Mouse (Mus musculus) hindbrain, embryonic 15.5 days (tissue): Measurements from ENCODE around the gene Miga1. TPM values are rescaled to one million over a fixed set of nuclear protein-coding genes. Genes with fewer than 3 reads are reported as not detected.
A peak's percentile ranks its signal among the peaks of the same experiment; 100 is the strongest.
"Not testable (repeated sequence)": the region's sequence is repeated elsewhere in the genome, so short reads cannot be mapped to it uniquely, and the experiment has no call there.

ENCODE experiments used
- ATAC-seq: fragments of 200-750 bp; cut with Nextera tagmentation; 2 replicates; pipeline ENCODE4 v1.8.0; 2017; ENCODE audit warnings: low read depth, moderate number of reproducible peaks, moderate TSS enrichment; ENCODE audit not compliant: low FRiP score
- H3K27ac ChIP-seq: fragments of 300-500 bp; sonication (generic); replicated peaks from 2 replicates; pipeline ENCODE4 v1.5.1; 2015; ENCODE audit warnings: mild to moderate bottlenecking, inconsistent platforms
- H3K27me3 ChIP-seq: fragments of 300-500 bp; sonication (generic); 2 replicates; pipeline ENCODE4 v1.6.1; 2015; ENCODE audit warnings: control low read depth, inconsistent platforms
- H3K36me3 ChIP-seq: fragments of 300-500 bp; sonication (generic); 2 replicates; pipeline ENCODE4 v1.6.1; 2015; ENCODE audit warnings: control low read depth, inconsistent platforms
- H3K4me1 ChIP-seq: fragments of 300-500 bp; sonication (generic); replicated peaks from 2 replicates; pipeline ENCODE4 v1.6.1; 2015; ENCODE audit warnings: control low read depth, inconsistent platforms
- H3K4me2 ChIP-seq: fragments of 300-500 bp; sonication (generic); 2 replicates; pipeline ENCODE4 v1.6.1; 2015; ENCODE audit warnings: moderate library complexity, mild to moderate bottlenecking, inconsistent platforms
- H3K4me3 ChIP-seq: fragments of 300-500 bp; sonication (generic); 2 replicates; pipeline ENCODE4 v1.5.1; 2015; ENCODE audit warnings: mild to moderate bottlenecking, inconsistent platforms
- H3K9ac ChIP-seq: fragments of 300-500 bp; sonication (generic); 2 replicates; pipeline ENCODE4 v1.6.1; 2015; ENCODE audit warnings: inconsistent platforms
- H3K9me3 ChIP-seq: fragments of 300-500 bp; sonication (generic); 2 replicates; pipeline ENCODE4 v1.6.1; 2016; ENCODE audit warnings: control low read depth, inconsistent platforms
- WGBS: fragments of 180-500 bp; shearing (Covaris S2); methylation state at CpG from one replicate; pipeline ENCODE4 v1.1.7; 2015; 5-methylcytosine and 5-hydroxymethylcytosine counted together
- polyA plus RNA-seq: library from polyadenylated mRNA; unstranded; fragments of >200 nt; fragmentation: Nextera tagmentation; extraction: Ambion mirVana; gene quantifications from 2 replicates; pipeline ENCODE4 v1.2.1, GENCODE M21; 2015

Miga1 gene
- polyA plus RNA-seq, 1 experiment from 2014 or later = 18.3 TPM

DNA sequence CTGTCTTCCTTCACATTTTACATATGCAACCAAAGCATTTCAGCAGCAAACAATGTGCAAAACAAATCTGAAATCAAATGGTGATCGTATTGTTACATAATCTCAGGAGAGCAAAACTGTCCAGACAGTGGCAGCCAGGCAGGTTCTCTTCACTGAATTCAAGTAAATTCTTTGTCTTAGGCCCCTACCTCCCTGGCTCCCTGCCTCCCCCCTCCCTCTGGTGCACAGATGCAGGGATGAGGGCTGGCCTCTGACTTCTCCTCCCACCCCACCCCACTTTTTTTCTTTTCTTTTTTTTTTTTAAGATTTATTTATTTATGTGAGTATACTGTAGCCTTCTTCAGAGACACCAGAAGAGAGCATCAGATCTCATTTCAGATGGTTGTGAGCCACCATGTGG lies 79.8 kb downstream of the Miga1 start:
- no peak overlapping the region for H3K4me3 ChIP-seq
- H3K9me3 ChIP-seq = no peaks in the 10 kb centered on the region
- ATAC-seq = no peak
- no peaks in the 10 kb centered on the region for H3K36me3 ChIP-seq
- peaks cover 10% of the 10 kb centered on the region for H3K27me3 ChIP-seq
- 91% methylated on average over 1 of the region's 1 CpGs for WGBS
- no peak overlapping the region for H3K4me2 ChIP-seq
- H3K9ac ChIP-seq = no peak overlapping the region
- peaks cover 8% of the 10 kb centered on the region for H3K4me1 ChIP-seq
- H3K27ac ChIP-seq = no peak overlapping the region

- ATAC-seq = 0 out of 2 replicates have a peak, but pooled peaks have one; percentile 17
These were observed 80.8 kb downstream of the Miga1 start for GRCm38 (mm10) chr3:152259409-152259808.

GRCm38 (mm10) chr3:152257528-152257927 lies 82.7 kb downstream of the Miga1 start:
- Histone ChIP-seq H3K4me1 (no peaks in the 10 kb centered on the region), H3K36me3 (no peaks in the 10 kb centered on the region), H3K4me3 (no peak overlapping the region), H3K27ac (no peak overlapping the region), H3K4me2 (no peak overlapping the region), H3K27me3 (no peaks in the 10 kb centered on the region), H3K9me3 (no peaks in the 10 kb centered on the region), H3K9ac (no peak overlapping the region)
- 90% methylated on average over 3 of the region's 3 CpGs for WGBS
- ATAC-seq = no peak

More at GRCm38 (mm10) chr3:152259409-152259808, 80.8 kb downstream of the Miga1 start:
- H3K27me3 ChIP-seq, H3K36me3 ChIP-seq, H3K4me2 ChIP-seq, H3K27ac ChIP-seq, H3K9ac ChIP-seq, H3K4me3 ChIP-seq, H3K9me3 ChIP-seq, H3K4me1 ChIP-seq: not testable (repeated sequence)
- 34% methylated on average over 8 of the region's 9 CpGs for WGBS

GRCm38 (mm10) chr3:152250487-152250886 lies 89.7 kb downstream of the Miga1 start:
- Histone ChIP-seq H3K36me3 (no peaks in the 10 kb centered on the region), H3K27me3 (no peaks in the 10 kb centered on the region), H3K4me1 (no peaks in the 10 kb centered on the region), H3K4me2 (no peak overlapping the region), H3K9me3 (no peaks in the 10 kb centered on the region), H3K9ac (no peak overlapping the region), H3K27ac (no peak overlapping the region), H3K4me3 (no peak overlapping the region)
- WGBS = 91% methylated on average over 1 of the region's 1 CpGs
- no peak for ATAC-seq

GRCm38 (mm10) chr3:152247708-152248107 lies 92.5 kb downstream of the Miga1 start:
- Histone ChIP-seq H3K9me3 (no peaks in the 10 kb centered on the region), H3K27ac (no peak overlapping the region), H3K36me3 (no peaks in the 10 kb centered on the region), H3K9ac (no peak overlapping the region), H3K4me1 (no peaks in the 10 kb centered on the region), H3K4me3 (no peak overlapping the region), H3K4me2 (no peak overlapping the region), H3K27me3 (no peaks in the 10 kb centered on the region)
- ATAC-seq = no peak
- 89% methylated on average over 12 of the region's 12 CpGs for WGBS

GRCm38 (mm10) chr3:152245273-152245910 lies 94.8 kb downstream of the Miga1 start:
- Histone ChIP-seq H3K4me2 (no peak overlapping the region), H3K4me3 (no peak overlapping the region), H3K27me3 (no peaks in the 10 kb centered on the region), H3K4me1 (no peaks in the 10 kb centered on the region), H3K27ac (no peak overlapping the region), H3K9ac (no peak overlapping the region), H3K9me3 (no peaks in the 10 kb centered on the region), H3K36me3 (no peaks in the 10 kb centered on the region; the same call in 1 of the 2 replicates)
- no peak for ATAC-seq
- WGBS = 82% methylated on average over 5 of the region's 5 CpGs

GRCm38 (mm10) chr3:152243304-152243703 lies 96.9 kb downstream of the Miga1 start:
- H3K36me3 ChIP-seq = peaks cover 9% of the 10 kb centered on the region
- H3K4me3 ChIP-seq = no peak overlapping the region
- 79% methylated on average over 4 of the region's 4 CpGs for WGBS
- H3K9me3 ChIP-seq = no peaks in the 10 kb centered on the region
- no peaks in the 10 kb centered on the region for H3K4me1 ChIP-seq
- no peaks in the 10 kb centered on the region for H3K27me3 ChIP-seq
- no peak overlapping the region for H3K9ac ChIP-seq
- ATAC-seq = no peak
- H3K27ac ChIP-seq = no peak overlapping the region
- no peak overlapping the region for H3K4me2 ChIP-seq

DNA sequence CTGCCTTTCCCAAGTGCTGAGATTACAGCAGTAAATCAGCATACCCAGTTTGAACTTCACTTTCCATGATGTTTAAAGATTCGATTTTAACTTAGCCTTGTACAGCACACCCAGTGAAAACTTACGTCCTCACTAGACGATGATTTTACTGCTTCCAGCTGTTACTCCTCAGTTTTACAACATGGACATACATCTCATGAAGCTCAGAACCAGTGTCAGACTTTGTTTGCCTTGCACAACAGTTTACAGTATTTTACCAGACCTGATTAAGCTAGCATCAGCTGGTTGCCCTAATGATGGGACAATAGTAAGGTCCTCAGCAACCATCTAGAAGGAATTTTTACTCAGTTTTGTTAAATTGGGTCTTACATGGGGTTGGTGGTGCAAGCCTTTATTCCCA lies 99.1 kb downstream of the Miga1 start:
- Histone ChIP-seq H3K27me3 (no peaks in the 10 kb centered on the region), H3K4me2 (no peak overlapping the region), H3K4me3 (no peak overlapping the region), H3K4me1 (no peaks in the 10 kb centered on the region), H3K27ac (no peak overlapping the region), H3K9me3 (no peaks in the 10 kb centered on the region), H3K9ac (no peak overlapping the region), H3K36me3 (peaks cover 17% of the 10 kb centered on the region)
- ATAC-seq = no peak
- 84% methylated on average over 3 of the region's 3 CpGs for WGBS

- Histone ChIP-seq H3K4me2 (no peak overlapping the region), H3K9me3 (no peaks in the 10 kb centered on the region), H3K27me3 (no peaks in the 10 kb centered on the region), H3K4me1 (no peaks in the 10 kb centered on the region), H3K9ac (no peak overlapping the region), H3K4me3 (no peak overlapping the region), H3K27ac (no peak overlapping the region), H3K36me3 (peaks cover 25% of the 10 kb centered on the region)
- WGBS = 100% methylated on average over 1 of the region's 1 CpGs
- 0 out of 2 replicates have a peak, but pooled peaks have one; percentile 42 for ATAC-seq
These were observed 100.6 kb downstream of the Miga1 start for GRCm38 (mm10) chr3:152239592-152239991.

GRCm38 (mm10) chr3:152238836-152239235 lies 101.4 kb downstream of the Miga1 start:
- H3K4me1 ChIP-seq = no peaks in the 10 kb centered on the region
- peaks cover 32% of the 10 kb centered on the region for H3K36me3 ChIP-seq
- H3K9ac ChIP-seq = no peak overlapping the region
- ATAC-seq = no peak
- H3K4me3 ChIP-seq = no peak overlapping the region
- 68% methylated on average over 2 of the region's 2 CpGs for WGBS
- H3K27me3 ChIP-seq = no peaks in the 10 kb centered on the region
- H3K27ac ChIP-seq = no peak overlapping the region
- no peak overlapping the region for H3K4me2 ChIP-seq
- no peaks in the 10 kb centered on the region for H3K9me3 ChIP-seq

DNA sequence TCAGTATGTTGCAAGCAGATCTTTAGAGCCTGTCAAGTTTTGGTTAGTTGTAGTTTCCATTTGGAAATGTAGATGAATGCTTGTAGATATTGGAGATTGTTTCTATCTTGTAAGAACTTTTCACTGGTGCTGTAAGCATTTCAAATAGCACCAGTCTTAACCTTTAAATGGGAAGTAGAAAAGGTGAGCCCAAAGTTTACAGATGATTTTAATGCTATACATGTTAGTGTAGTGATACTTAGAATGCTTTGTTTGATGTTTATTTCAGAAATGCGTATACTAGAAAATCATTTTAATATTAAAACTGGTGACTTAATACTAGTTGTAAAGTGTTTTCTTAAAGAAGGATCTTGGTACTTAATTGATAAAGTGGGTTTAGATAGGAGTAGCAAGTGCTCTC lies 104.4 kb downstream of the Miga1 start:
- WGBS = 98% methylated on average over 1 of the region's 1 CpGs

DNA sequence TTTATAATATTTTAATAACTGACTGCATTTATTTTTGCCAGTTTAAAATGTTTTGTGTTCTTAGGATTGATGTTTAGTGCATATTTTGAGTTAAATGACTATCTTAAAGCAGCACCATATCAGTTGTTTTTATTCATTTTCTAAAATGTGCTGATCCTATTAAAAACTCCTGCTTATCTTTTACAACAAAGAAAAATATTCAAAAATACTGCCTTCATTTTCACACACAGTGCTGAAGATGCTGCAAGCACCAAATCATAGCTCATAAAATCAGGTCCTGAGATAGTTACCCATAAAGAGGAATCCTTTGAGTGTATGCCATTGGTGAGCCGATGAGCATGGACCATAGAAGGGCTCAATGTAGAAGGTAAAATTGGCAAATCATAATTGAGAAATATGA lies 105.0 kb downstream of the Miga1 start:
- no peak for ATAC-seq
- H3K27ac ChIP-seq = no peak overlapping the region
- WGBS = 100% methylated on average over 1 of the region's 1 CpGs

More for the DNA sequence above, 104.4 kb downstream of the Miga1 start:
- H3K27ac ChIP-seq = no peak overlapping the region
- H3K36me3 ChIP-seq = peaks cover 51% of the 10 kb centered on the region
- H3K9me3 ChIP-seq = no peaks in the 10 kb centered on the region
- no peak for ATAC-seq
- H3K27me3 ChIP-seq = no peaks in the 10 kb centered on the region
- H3K4me3 ChIP-seq = no peak overlapping the region
- no peaks in the 10 kb centered on the region for H3K4me1 ChIP-seq
- no peak overlapping the region for H3K9ac ChIP-seq
- no peak overlapping the region for H3K4me2 ChIP-seq

More for the DNA sequence above, 105.0 kb downstream of the Miga1 start:
- H3K4me3 ChIP-seq = no peak overlapping the region
- no peaks in the 10 kb centered on the region for H3K9me3 ChIP-seq
- H3K27me3 ChIP-seq = no peaks in the 10 kb centered on the region
- H3K9ac ChIP-seq = no peak overlapping the region
- H3K36me3 ChIP-seq = peaks cover 51% of the 10 kb centered on the region
- H3K4me2 ChIP-seq = no peak overlapping the region
- H3K4me1 ChIP-seq = no peaks in the 10 kb centered on the region
